Mouse (Mus musculus) forebrain, embryonic 16.5 days (tissue): Measurements from ENCODE around the gene Mks1. TPM values are rescaled to one million over a fixed set of nuclear protein-coding genes. Genes with fewer than 3 reads are reported as not detected.
"Not testable (repeated sequence)": the region's sequence is repeated elsewhere in the genome, so short reads cannot be mapped to it uniquely, and the experiment has no call there.

Experiments
- ATAC-seq: fragments of 200-750 bp; cut with Nextera tagmentation; 2 replicates; pipeline ENCODE4 v1.8.0; 2017; ENCODE audit warnings: mild to moderate bottlenecking, moderate library complexity
- H3K27ac ChIP-seq: fragments of 300-500 bp; sonication (generic); 2 replicates; pipeline ENCODE4 v1.5.1; 2014; ENCODE audit warnings: low read length, control low read depth
- H3K27me3 ChIP-seq: fragments of 300-500 bp; sonication (generic); replicated peaks from 2 replicates; pipeline ENCODE4 v1.6.1; 2014; ENCODE audit warnings: low read length; ENCODE audit not compliant: control insufficient read depth, insufficient read depth
- H3K36me3 ChIP-seq: fragments of 300-500 bp; sonication (generic); 2 replicates; pipeline ENCODE4 v1.6.1; 2014; ENCODE audit not compliant: control insufficient read depth, insufficient read depth
- H3K4me1 ChIP-seq: fragments of 300-500 bp; sonication (generic); replicated peaks from 2 replicates; pipeline ENCODE4 v1.6.1; 2014; ENCODE audit warnings: low read length; ENCODE audit not compliant: control insufficient read depth, insufficient read depth
- H3K4me2 ChIP-seq: fragments of 300-500 bp; sonication (generic); 2 replicates; pipeline ENCODE4 v1.6.1; 2014; ENCODE audit warnings: mild to moderate bottlenecking, low read length, control low read depth
- H3K4me3 ChIP-seq: fragments of 300-500 bp; sonication (generic); replicated peaks from 2 replicates; pipeline ENCODE4 v1.5.1; 2014; ENCODE audit warnings: mild to moderate bottlenecking, low read length, control low read depth
- H3K9ac ChIP-seq: fragments of 300-500 bp; sonication (generic); replicated peaks from 2 replicates; pipeline ENCODE4 v1.6.1; 2014; ENCODE audit warnings: low read depth, low read length, control low read depth
- H3K9me3 ChIP-seq: fragments of 300-500 bp; sonication (generic); 2 replicates; pipeline ENCODE4 v1.6.1; 2016; ENCODE audit warnings: low read length; ENCODE audit not compliant: control insufficient read depth
- WGBS: fragments of 180-500 bp; shearing (Covaris S2); extraction: QIAGEN DNeasy Blood & Tissue Kit; methylation state at CpG from one replicate; pipeline ENCODE4 v1.1.7; 2014; 5-methylcytosine and 5-hydroxymethylcytosine counted together
- polyA plus RNA-seq: library from polyadenylated mRNA; unstranded; fragments of >200 nt; fragmentation: Nextera tagmentation; extraction: Ambion mirVana; gene quantifications from 2 replicates; pipeline ENCODE4 v1.2.1, GENCODE M21; 2015

Mks1 gene
- polyA plus RNA-seq, 1 experiment from 2014 or later = 12.6 TPM

DNA sequence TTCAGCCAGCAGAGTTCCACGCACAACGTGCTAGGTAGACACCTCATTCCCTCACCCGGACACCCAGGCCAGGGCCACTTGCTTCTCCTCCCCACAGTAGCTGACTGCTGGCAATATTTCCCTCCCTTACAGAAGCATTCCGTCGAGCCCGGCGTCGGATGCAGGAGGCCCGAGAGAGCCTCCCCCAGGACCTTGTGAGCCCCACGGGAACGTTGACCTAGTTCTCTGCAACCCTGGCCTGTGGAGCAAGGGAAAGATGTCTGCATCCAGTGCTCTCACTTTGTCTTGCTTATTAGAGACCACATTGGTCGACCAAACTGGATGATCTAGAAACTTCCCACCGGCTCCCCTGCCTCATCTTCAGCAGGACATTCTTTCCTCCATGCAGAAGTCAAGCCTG lies 9.8 kb downstream of the Mks1 start:
- 93% methylated on average over 13 of the region's 13 CpGs for WGBS
- Histone ChIP-seq H3K27ac (no peak overlapping the region), H3K27me3 (no peaks in the 10 kb centered on the region), H3K36me3 (no peaks in the 10 kb centered on the region), H3K4me1 (no peaks in the 10 kb centered on the region), H3K4me3 (no peak overlapping the region), H3K9ac (no peak overlapping the region), H3K9me3 (no peaks in the 10 kb centered on the region), H3K4me2 (no peak overlapping the region)
- ATAC-seq = no peak

DNA sequence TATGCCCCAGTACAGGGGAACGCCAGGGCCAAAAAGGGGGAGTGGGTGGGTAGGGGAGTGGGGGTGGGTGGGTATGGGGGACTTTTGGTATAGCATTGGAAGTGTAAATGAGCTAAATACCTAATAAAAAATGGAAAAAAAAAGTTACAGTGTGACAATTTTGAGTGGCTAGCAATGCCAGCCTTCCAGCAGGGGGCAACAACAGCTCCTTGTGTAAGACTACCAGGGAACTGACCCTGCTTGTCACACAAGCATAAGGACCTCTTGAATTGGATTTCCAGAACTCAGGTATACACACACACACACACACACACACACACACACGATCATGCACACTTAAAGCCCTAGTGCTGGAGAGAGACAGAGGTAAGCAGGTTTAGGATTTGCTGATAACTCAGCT lies 13.9 kb downstream of the Mks1 start:
- not testable (repeated sequence) for H3K27ac ChIP-seq, H3K4me2 ChIP-seq, H3K4me3 ChIP-seq, H3K9ac ChIP-seq, ATAC-seq, H3K9me3 ChIP-seq, H3K27me3 ChIP-seq, H3K36me3 ChIP-seq, H3K4me1 ChIP-seq
- WGBS = 95% methylated on average over 1 of the region's 2 CpGs

DNA sequence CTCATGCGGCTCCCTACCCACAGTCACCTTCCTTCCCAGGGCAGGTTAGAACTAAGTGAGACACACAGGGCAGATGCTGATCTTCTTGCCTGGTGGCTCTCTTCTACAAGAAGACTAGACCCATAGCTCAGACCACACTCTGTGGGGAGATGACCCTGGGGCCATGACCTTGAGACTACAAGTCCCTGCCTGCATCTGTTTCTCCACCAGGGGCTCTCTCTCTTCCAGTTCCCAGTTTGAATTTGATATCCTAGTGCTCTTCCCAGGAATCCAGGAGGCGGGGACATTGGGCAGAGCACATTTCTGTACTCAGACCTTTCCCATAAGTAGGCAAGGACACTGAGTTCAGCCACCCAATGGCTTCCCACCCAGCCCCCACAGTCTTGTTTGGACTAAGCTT lies 17.1 kb downstream of the Mks1 start:
- H3K9me3 ChIP-seq = no peaks in the 10 kb centered on the region
- H3K4me3 ChIP-seq = no peak overlapping the region
- H3K36me3 ChIP-seq = no peaks in the 10 kb centered on the region
- H3K4me1 ChIP-seq = no peaks in the 10 kb centered on the region
- 81% methylated on average over 2 of the region's 2 CpGs for WGBS
- no peak overlapping the region for H3K9ac ChIP-seq
- H3K27me3 ChIP-seq = no peaks in the 10 kb centered on the region
- no peak for ATAC-seq
- no peak overlapping the region for H3K27ac ChIP-seq
- H3K4me2 ChIP-seq = no peak overlapping the region

DNA sequence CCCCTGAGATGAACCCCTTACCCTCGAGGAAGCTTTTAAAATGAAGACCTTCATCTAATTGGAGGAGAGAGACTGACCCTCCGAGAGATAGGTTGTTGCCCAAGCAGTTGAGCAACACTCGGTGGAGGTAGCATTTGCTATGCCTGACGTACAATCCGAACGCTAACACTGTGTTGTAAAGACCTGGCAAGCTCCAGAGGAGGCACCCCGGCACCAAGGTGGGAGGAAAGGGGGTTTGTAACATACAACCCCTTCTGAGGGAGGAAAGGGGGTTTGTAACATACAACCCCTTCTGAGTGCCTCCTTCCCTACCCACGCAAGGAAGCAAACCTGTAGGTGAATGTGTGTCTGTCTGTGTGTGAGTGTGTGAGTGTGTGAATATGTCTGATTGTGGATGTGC lies 18.8 kb downstream of the Mks1 start:
- ATAC-seq = no peak
- no peaks in the 10 kb centered on the region for H3K27me3 ChIP-seq
- H3K27ac ChIP-seq = no peak overlapping the region
- no peak overlapping the region for H3K4me3 ChIP-seq
- no peaks in the 10 kb centered on the region for H3K9me3 ChIP-seq
- H3K4me2 ChIP-seq = no peak overlapping the region
- 27% methylated on average over 8 of the region's 8 CpGs for WGBS
- H3K36me3 ChIP-seq = no peaks in the 10 kb centered on the region
- no peak overlapping the region for H3K9ac ChIP-seq
- H3K4me1 ChIP-seq = no peaks in the 10 kb centered on the region

DNA sequence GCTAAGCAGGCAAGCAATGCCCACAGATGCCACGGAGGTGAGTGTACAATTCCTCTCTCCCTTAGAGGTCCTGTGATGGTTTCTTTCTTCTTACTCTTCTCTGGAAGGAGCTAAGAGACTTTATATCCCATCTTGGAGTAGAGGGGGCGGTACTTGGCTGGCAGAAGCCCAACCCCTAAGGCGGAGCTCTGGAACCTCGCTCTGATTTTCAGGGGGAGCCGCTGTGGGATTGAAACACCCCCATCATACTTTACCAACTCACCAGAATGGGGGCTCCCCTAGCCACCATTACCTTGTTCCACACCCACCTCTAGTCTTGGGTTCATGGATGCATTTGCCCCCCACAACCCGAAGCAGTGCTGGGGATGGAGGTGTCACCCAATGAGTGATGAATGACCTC lies 22.4 kb downstream of the Mks1 start, which contains the start of gene Epx:
Gene Epx, minus strand, starts transcription at position 101 of the 400 bp plus-strand sequence.
- no peak within 1 kb of the TSS for H3K4me3 ChIP-seq
- no peaks in the 10 kb centered on the region for H3K4me1 ChIP-seq
- H3K9ac ChIP-seq = no peak within 1 kb of the TSS
- no peaks in the 10 kb centered on the region for H3K36me3 ChIP-seq
- no peak within 1 kb of the TSS for H3K27ac ChIP-seq
- no peaks in the 10 kb centered on the region for H3K27me3 ChIP-seq
- H3K4me2 ChIP-seq = no peak within 1 kb of the TSS
- 83% methylated on average over 6 of the region's 6 CpGs for WGBS
- no peaks in the 10 kb centered on the region for H3K9me3 ChIP-seq
- no peak for ATAC-seq

DNA sequence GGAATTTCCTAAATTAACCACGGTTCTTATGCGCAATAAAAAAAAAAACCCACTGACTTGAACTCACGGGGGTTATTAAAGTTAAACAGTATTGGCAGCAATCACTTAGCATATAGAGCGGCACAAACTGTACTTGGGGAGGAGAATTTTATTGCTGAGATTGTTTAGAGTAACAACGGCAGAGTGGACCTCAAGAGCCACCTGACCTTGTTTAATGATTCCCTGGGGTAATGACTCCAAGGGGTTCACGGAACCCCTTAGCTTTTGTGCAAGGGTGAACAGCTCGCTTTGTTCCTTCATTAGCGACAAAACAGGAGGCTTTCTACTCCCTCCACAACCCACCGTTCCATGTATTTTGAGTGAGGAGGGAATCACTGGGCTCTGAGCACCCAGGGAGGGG lies 26.8 kb downstream of the Mks1 start:
- no peaks in the 10 kb centered on the region for H3K27me3 ChIP-seq
- H3K27ac ChIP-seq = no peak overlapping the region
- H3K4me3 ChIP-seq = no peak overlapping the region
- H3K4me2 ChIP-seq = no peak overlapping the region
- H3K9ac ChIP-seq = no peak overlapping the region
- no peaks in the 10 kb centered on the region for H3K4me1 ChIP-seq
- WGBS = 50% methylated on average over 9 of the region's 9 CpGs
- no peak for ATAC-seq
- H3K9me3 ChIP-seq = no peaks in the 10 kb centered on the region
- no peaks in the 10 kb centered on the region for H3K36me3 ChIP-seq

DNA sequence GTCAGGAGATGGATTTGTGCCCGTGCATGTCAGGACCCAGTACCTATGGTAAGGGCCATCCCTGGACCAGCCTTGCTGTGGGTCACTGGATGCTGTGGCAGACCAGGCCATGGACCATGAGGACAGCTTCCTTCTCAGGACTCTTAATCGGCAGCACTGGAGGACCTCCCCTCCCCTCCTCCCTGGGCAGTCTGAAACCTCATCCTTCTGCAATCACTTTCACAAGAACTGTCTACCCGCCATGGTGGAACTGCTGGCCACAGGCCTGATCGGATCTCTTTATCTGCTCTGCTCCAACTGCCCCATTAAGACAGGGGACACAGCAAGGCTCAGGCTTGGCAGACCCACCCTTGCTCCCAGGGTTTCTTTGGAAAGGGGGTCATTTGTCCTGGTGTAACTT lies 28.7 kb downstream of the Mks1 start:
- no peaks in the 10 kb centered on the region for H3K4me1 ChIP-seq
- no peak for ATAC-seq
- H3K9me3 ChIP-seq = no peaks in the 10 kb centered on the region
- H3K27me3 ChIP-seq = no peaks in the 10 kb centered on the region
- no peaks in the 10 kb centered on the region for H3K36me3 ChIP-seq
- no peak overlapping the region for H3K4me2 ChIP-seq
- 79% methylated on average over 4 of the region's 4 CpGs for WGBS
- H3K9ac ChIP-seq = no peak overlapping the region
- H3K4me3 ChIP-seq = no peak overlapping the region
- no peak overlapping the region for H3K27ac ChIP-seq

DNA sequence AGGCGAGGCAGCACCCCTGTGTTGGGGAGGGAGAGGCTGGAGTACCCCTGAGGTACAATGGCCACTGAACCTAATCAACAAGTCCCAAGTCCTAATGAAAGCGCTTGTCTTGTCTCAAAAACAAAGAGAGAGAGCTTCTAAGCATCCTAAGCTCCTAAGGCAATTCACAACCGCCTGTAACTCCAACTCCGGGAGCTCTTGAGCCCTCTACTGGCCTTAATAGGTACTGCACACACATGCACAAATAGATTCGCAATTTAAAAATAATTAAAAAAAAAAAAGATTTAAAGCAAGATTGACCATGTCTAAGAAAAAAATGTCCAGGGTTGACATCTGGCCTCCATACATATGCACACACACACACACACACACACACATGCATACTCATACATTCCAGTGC lies 30.5 kb downstream of the Mks1 start:
- no peaks in the 10 kb centered on the region for H3K4me1 ChIP-seq
- 41% methylated on average over 5 of the region's 5 CpGs for WGBS
- no peak overlapping the region for H3K9ac ChIP-seq
- ATAC-seq = no peak
- no peak overlapping the region for H3K4me2 ChIP-seq
- no peak overlapping the region for H3K4me3 ChIP-seq
- H3K27me3 ChIP-seq = no peaks in the 10 kb centered on the region
- H3K9me3 ChIP-seq = no peaks in the 10 kb centered on the region
- H3K36me3 ChIP-seq = no peaks in the 10 kb centered on the region
- H3K27ac ChIP-seq = no peak overlapping the region

DNA sequence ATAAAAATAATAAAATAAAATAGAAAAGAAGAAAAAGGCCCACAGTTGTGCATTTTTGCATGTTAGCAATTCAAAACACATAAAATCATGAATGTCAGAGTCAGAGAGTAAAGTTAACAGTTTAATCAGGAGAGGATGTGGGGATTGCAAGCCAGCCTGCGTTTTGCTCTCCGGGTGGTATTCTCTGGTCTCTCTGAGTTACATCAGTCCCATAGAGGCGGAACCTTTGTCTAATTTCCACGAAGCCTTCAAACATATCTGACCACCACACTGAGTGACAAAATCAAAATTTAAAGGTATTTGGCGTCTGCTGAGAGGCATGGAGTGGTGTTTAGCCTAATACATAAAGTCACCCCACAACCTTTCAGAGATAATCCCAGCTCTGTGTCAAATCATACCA lies 31.8 kb downstream of the Mks1 start:
- no peaks in the 10 kb centered on the region for H3K4me1 ChIP-seq
- no peaks in the 10 kb centered on the region for H3K27me3 ChIP-seq
- H3K27ac ChIP-seq = no peak overlapping the region
- no peak overlapping the region for H3K4me2 ChIP-seq
- H3K9ac ChIP-seq = no peak overlapping the region
- no peaks in the 10 kb centered on the region for H3K9me3 ChIP-seq
- H3K4me3 ChIP-seq = no peak overlapping the region
- H3K36me3 ChIP-seq = no peaks in the 10 kb centered on the region
- ATAC-seq = no peak
- 75% methylated on average over 5 of the region's 5 CpGs for WGBS

DNA sequence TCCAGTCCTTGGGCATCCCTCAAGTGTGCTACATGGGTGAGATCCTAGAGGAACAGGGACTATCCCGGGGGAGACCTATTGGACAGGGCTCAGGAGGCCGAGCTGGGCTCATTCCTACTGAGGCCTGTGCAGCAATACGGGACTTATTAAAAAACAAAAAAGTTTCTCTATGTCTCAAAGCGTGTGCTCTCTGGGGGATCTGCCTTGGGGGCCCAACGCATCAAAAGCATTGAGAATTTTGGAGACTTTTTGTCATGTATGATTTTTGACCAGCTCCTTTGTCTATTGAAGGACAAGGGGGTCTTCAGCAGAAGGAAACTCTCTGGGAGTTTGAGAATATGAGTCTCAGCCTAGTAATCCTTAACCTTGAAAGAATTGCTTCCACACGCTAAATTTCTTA lies 39.2 kb downstream of the Mks1 start, which contains the start of gene Olfr462:
Gene Olfr462, minus strand, starts transcription at position 101 of the 400 bp plus-strand sequence.
- no peak for ATAC-seq
- no peak within 1 kb of the TSS for H3K4me2 ChIP-seq
- WGBS = 90% methylated on average over 6 of the region's 6 CpGs
- H3K4me3 ChIP-seq = no peak within 1 kb of the TSS
- no peak within 1 kb of the TSS for H3K27ac ChIP-seq
- H3K9ac ChIP-seq = no peak within 1 kb of the TSS
- H3K9me3 ChIP-seq = no peaks in the 10 kb centered on the region
- no peaks in the 10 kb centered on the region for H3K36me3 ChIP-seq
- no peaks in the 10 kb centered on the region for H3K4me1 ChIP-seq
- H3K27me3 ChIP-seq = no peaks in the 10 kb centered on the region
